Mouse (Mus musculus) ES-E14 (cell line): ENCODE results near the gene Spsb1. TPM values are rescaled to one million over a fixed set of nuclear protein-coding genes. Genes with fewer than 3 reads are reported as not detected.

Source experiments
- DNase-seq: peaks from one replicate; pipeline ENCODE4 v3.0.0-alpha.2; 2013; ENCODE audit warnings: low read depth, low spot score
- H3K27ac ChIP-seq: 2 replicates; pipeline ENCODE4 v1.5.1; 2012; ENCODE audit warnings: low read depth, mild to moderate bottlenecking, low read length, moderate library complexity, mixed read lengths; ENCODE audit not compliant: poor library complexity, insufficient read depth, severe bottlenecking
- H3K36me3 ChIP-seq: 2 replicates; pipeline ENCODE4 v1.6.1; 2012; ENCODE audit warnings: mild to moderate bottlenecking, low read length, moderate library complexity, mixed read lengths; ENCODE audit not compliant: control insufficient read depth, poor library complexity, insufficient read depth, severe bottlenecking
- H3K4me1 ChIP-seq, 2 experiments: fragments of 150-350 bp in 1 of 2; sonication (generic) in 1 of 2; 2 replicates each; pipeline ENCODE4 v1.6.1; 2012; ENCODE audit warnings: low read length in 2 of 2, mild to moderate bottlenecking in 1 of 2, mixed read lengths in 1 of 2; ENCODE audit not compliant: control insufficient read depth in 2 of 2, insufficient read depth in 2 of 2, poor library complexity in 1 of 2
- H3K4me3 ChIP-seq, 2 experiments: fragments of 150-350 bp in 1 of 2; sonication (generic) in 1 of 2; 2 replicates each; pipeline ENCODE4 v1.5.1; 2012; ENCODE audit warnings: low read length in 2 of 2, low read depth in 1 of 2, mild to moderate bottlenecking in 1 of 2, mixed read lengths in 1 of 2; ENCODE audit not compliant: insufficient read depth in 1 of 2, poor library complexity in 1 of 2, severe bottlenecking in 1 of 2
- H3K9ac ChIP-seq: 2 replicates; pipeline ENCODE4 v1.6.1; 2012; ENCODE audit warnings: low read depth, mild to moderate bottlenecking, low read length, mixed read lengths; ENCODE audit not compliant: poor library complexity, insufficient read depth, severe bottlenecking
- H3K9me3 ChIP-seq: fragments of 150-350 bp; sonication (generic); 2 replicates; pipeline ENCODE4 v1.6.1; 2012; ENCODE audit warnings: low read depth, mild to moderate bottlenecking, low read length; ENCODE audit not compliant: control insufficient read depth, insufficient read depth
- CHD2 ChIP-seq: IDR thresholded peaks from 2 replicates; pipeline ENCODE4 v1.6.1; 2014; ENCODE audit warnings: mild to moderate bottlenecking, low read depth, low read length, inconsistent platforms
- HCFC1 ChIP-seq: IDR thresholded peaks from 2 replicates; pipeline ENCODE4 v1.6.1; 2012; ENCODE audit warnings: low read length, inconsistent platforms, borderline replicate concordance; ENCODE audit not compliant: insufficient read depth
- MAFK ChIP-seq: IDR thresholded peaks from 2 replicates; pipeline ENCODE4 v1.6.1; 2014; ENCODE audit warnings: mild to moderate bottlenecking, low read depth, low read length, inconsistent platforms; ENCODE audit not compliant: insufficient read depth
- ZC3H11A ChIP-seq: IDR thresholded peaks from 2 replicates; pipeline ENCODE4 v1.6.1; 2012; ENCODE audit warnings: low read depth, mild to moderate bottlenecking, inconsistent platforms, low read length, borderline replicate concordance
- ZNF384 ChIP-seq: IDR thresholded peaks from 2 replicates; pipeline ENCODE4 v1.6.1; 2012; ENCODE audit warnings: low read depth, low read length, inconsistent platforms
- in situ Hi-C, 2 experiments: fragments of 600-800 bp; cut with MboI; formaldehyde crosslinking; loops; one replicate each; pipeline ENCODE4 v1.15.1; 2025; ENCODE audit warnings: low sequenced_read_pairs in 2 of 2, inconsistent platforms in 1 of 2; ENCODE audit not compliant: unreplicated experiment in 2 of 2
- total RNA-seq: library from RNA; depleted of rRNA; stranded (reverse); fragments of 300-350 nt; gene quantifications from 2 replicates; pipeline ENCODE4 v1.2.3, GENCODE M21; 2012

Gene Spsb1
- total RNA-seq, 1 experiment = 12.0 TPM

DNA sequence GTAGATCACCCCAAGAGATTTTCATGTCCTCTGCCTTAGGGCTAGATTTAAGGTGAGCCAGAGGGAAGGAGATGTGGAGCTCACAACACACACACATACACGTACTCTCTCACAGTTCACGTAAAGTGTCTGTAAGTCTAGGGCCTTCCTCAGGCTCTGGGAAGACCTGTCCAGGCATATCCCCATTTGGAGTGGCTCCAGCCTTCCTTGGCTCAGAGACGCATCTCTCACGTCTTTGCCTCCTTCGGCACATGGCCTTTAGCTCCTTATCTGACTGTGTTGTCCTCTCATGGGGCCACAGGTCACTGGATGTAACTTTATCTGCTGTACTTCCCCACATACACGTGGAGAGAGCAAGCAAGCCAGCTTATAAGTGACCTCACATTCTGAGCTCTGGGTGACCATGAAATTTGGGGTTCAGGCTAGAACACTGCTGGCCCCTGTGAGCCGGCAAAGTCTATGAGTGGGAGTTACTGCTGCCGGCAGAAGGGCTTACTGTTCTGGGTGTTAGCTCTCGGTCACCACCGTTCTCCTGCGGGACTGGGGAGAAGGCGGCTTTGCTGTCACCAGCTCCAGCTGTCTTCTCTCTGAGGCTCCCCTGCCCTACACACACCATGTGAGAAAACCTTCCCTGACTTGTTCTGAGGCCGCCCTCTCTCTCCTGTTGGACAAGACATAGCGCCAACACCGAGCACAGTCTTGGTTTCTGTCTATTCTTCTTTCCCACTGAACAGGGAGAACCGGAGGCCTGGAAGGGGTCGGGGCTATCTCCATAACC, 72.5 kb downstream of the Spsb1 start:
- DNase-seq = no peak
- no peaks in the 10 kb centered on the region for H3K9me3 ChIP-seq
- TF ChIP-seq HCFC1 (no peak), MAFK (no peak), CHD2 (no peak), ZNF384 (no peak), ZC3H11A (no peak)
- peaks cover 0 to 4% of the 10 kb centered on the region in 2 experiments; a peak in 2 of 4 replicates for H3K4me1 ChIP-seq
- in situ Hi-C loops = no loop called here
- H3K36me3 ChIP-seq = no peaks in the 10 kb centered on the region
- no peak overlapping the region for H3K4me3 ChIP-seq
- H3K27ac ChIP-seq = no peak overlapping the region
- H3K9ac ChIP-seq = no peak overlapping the region

DNA sequence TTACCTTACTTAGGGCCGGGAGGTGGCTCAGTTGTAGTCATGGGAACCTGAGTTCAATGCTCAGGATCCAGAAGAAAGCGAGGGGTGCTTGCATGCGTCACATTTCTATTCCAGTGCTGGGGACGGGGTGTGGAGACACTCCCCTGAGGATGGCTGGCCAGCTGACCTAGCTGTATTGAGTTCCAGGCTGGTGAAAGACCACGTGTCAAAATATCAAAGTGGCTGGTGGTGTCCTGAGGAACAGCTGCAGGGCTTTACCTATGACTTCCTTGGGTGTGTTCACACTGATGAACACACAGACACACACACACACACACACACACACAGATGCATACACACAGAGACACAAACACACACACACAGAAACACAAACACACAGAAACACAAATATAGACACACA, 73.9 kb downstream of the Spsb1 start:
- no peak for DNase-seq
- Histone ChIP-seq H3K4me3 (no peak overlapping the region), H3K9me3 (no peaks in the 10 kb centered on the region), H3K27ac (no peak overlapping the region), H3K4me1 (peaks cover 0 to 4% of the 10 kb centered on the region in 2 experiments; a peak in 2 of 4 replicates), H3K9ac (no peak overlapping the region), H3K36me3 (no peaks in the 10 kb centered on the region)
- TF ChIP-seq ZC3H11A = no peak
- TF ChIP-seq CHD2 = no peak
- TF ChIP-seq MAFK = no peak
- no peak for TF ChIP-seq ZNF384
- no peak for TF ChIP-seq HCFC1
- in situ Hi-C loops = no loop called here

DNA sequence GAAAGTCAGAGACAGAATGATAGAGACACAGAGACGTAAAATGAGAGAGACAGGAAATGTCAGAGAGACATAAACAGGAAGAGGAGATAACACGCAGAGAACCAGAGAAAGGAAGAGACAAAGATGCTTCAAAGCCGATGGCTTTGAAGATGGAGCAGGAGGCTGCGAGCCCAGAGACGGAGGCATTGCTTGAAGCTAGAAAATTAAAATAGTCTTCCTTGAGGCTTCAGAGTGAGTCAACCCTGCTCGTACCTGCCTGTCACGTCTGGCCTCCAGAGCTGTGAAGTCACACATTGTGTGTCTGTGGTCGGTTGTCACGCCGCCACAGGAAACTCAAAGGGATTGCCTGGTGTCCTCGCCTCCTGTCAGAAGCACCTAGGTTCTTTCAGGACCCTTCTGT, 74.9 kb downstream of the Spsb1 start:
- Histone ChIP-seq H3K36me3 (no peaks in the 10 kb centered on the region), H3K27ac (no peak overlapping the region; the same call in 1 of the 2 replicates), H3K4me1 (peaks cover 0 to 4% of the 10 kb centered on the region in 2 experiments; a peak in 2 of 4 replicates), H3K4me3 (no peak overlapping the region), H3K9ac (no peak overlapping the region), H3K9me3 (no peaks in the 10 kb centered on the region)
- in situ Hi-C loops = no loop called here
- DNase-seq = no peak
- TF ChIP-seq ZC3H11A (no peak), ZNF384 (no peak)

DNA sequence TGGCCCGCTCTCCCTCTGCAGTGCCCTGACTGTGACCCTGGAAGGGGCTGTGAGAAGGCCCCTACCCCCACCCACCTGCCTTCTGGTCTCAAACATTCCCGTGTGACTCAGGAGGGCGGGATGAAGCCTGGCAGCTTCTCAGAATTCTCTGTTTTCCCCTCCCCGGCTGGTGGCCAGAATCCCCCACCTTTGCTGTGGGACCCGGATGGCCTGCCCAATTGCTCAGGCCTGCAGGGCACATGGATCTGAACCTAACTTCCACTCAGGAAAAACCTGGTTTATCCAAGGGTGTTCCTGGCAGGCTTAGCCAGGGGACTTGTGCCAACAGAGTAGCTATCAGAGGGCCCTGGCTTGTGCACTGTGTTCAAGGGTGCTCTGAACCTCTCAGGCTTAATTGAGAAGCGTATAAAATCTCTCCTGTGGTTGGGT, 76.8 kb downstream of the Spsb1 start:
- Histone ChIP-seq H3K36me3 (no peaks in the 10 kb centered on the region), H3K9ac (no peak overlapping the region), H3K4me1 (peaks cover 0 to 4% of the 10 kb centered on the region in 2 experiments; a peak in 1 of 4 replicates), H3K27ac (no peak overlapping the region), H3K4me3 (no peak overlapping the region), H3K9me3 (no peaks in the 10 kb centered on the region)
- in situ Hi-C loops = no loop called here
- no peak for DNase-seq
- TF ChIP-seq MAFK (no peak), ZC3H11A (no peak), HCFC1 (no peak), ZNF384 (no peak)
